Mouse (Mus musculus) spleen, adult 2 months (tissue): Measurements from ENCODE around the gene Exoc4.

ENCODE experiments used
- CTCF ChIP-seq: fragments of 200-500 bp; IDR thresholded peaks from 2 replicates; pipeline ENCODE4 v1.5.1; 2011; ENCODE audit warnings: mild to moderate bottlenecking, inconsistent platforms; ENCODE audit not compliant: insufficient read depth, insufficient read length, insufficient replicate concordance; ENCODE audit errors: extremely low read depth
- POLR2A ChIP-seq: fragments of 200-500 bp; IDR thresholded peaks from 2 replicates; pipeline ENCODE4 v1.6.1; 2011; ENCODE audit warnings: low read depth, low read length, inconsistent platforms

GRCm38 (mm10) chr6:33722811-33723210 is 473.9 kb downstream of the Exoc4 start:
- TF ChIP-seq CTCF (no peak), POLR2A (no peak)
